Mouse (Mus musculus): Measurements from ENCODE around the gene Srp54c. TPM values are rescaled to one million over a fixed set of nuclear protein-coding genes. Genes with fewer than 3 reads are reported as not detected.
A peak's percentile ranks its signal among the peaks of the same experiment; 100 is the strongest.
"Not testable (repeated sequence)": the region's sequence is repeated elsewhere in the genome, so short reads cannot be mapped to it uniquely, and the experiment has no call there.

Gene Srp54c
- polyA plus RNA-seq, 1 experiment from 2014 or later, result 80.8 TPM

DNA sequence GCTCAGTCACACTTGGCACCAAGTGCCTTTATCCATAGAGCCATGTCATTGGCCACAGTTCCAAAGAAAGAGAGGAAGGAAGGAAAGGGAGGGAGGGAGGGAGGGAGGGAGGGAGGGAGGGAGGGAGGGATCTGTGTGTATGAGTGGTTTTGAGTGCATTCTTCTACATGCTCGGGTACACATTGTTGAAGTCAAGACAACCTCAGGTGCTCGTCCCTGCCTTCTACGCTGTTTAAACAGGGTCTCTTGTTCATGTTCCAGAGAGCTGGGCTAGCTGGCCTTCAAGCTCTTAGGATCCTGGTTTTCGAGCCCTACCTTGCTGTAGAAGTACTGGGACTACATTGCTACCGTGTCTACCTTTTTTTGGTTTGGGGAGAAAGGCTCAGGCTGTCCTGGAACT lies 33.4 kb downstream of the Srp54c start:
- not testable (repeated sequence) for H3K9ac ChIP-seq (replicated peaks; ENCODE audit: low read depth, low read length); H3K27ac ChIP-seq (ENCODE audit: low read length); H3K9me3 ChIP-seq (ENCODE audit: control insufficient read depth, low read length); ATAC-seq; H3K36me3 ChIP-seq (ENCODE audit: control insufficient read depth, insufficient read depth); H3K4me2 ChIP-seq (ENCODE audit: low read length); H3K4me3 ChIP-seq (replicated peaks; ENCODE audit: low read length); H3K4me1 ChIP-seq (replicated peaks; ENCODE audit: control insufficient read depth, insufficient read depth, low read length); H3K27me3 ChIP-seq (replicated peaks; ENCODE audit: control insufficient read depth, insufficient read depth, low read length)
- no CpG with 5 or more reads among the region's 5 CpGs for WGBS

DNA sequence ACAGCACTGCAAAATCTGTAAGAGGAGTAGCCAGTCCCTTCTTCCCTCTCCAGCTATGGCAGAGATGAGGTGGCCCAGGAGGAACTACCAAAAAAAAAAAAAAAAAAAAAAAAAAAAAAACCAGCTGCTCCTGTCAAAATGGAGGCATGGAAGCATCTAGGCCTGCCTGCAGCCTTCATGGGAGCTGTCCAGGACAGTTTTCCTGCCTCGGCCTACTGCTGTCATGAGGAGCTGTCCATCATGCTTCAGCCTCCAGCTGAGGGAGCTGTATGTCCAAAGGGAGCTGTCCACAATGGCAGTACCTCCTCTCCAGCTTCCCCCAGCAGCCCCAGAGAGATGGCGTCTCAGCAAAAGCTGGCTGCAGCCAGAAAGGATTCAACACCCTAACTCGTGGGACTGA lies 42.3 kb downstream of the Srp54c start:
- no peak for ATAC-seq
- Histone ChIP-seq H3K4me1 (replicated peaks; ENCODE audit: control insufficient read depth, insufficient read depth, low read length) (no peaks in the 10 kb centered on the region), H3K4me2 (ENCODE audit: low read length) (no peak overlapping the region), H3K27me3 (replicated peaks; ENCODE audit: control insufficient read depth, insufficient read depth, low read length) (no peaks in the 10 kb centered on the region), H3K36me3 (ENCODE audit: control insufficient read depth, insufficient read depth) (no peaks in the 10 kb centered on the region), H3K4me3 (replicated peaks; ENCODE audit: low read length) (no peak overlapping the region), H3K9me3 (ENCODE audit: control insufficient read depth, low read length) (no peaks in the 10 kb centered on the region), H3K27ac (ENCODE audit: low read length) (no peak overlapping the region), H3K9ac (replicated peaks; ENCODE audit: low read depth, low read length) (no peak overlapping the region)
- 80% methylated on average over 3 of the region's 3 CpGs for WGBS

DNA sequence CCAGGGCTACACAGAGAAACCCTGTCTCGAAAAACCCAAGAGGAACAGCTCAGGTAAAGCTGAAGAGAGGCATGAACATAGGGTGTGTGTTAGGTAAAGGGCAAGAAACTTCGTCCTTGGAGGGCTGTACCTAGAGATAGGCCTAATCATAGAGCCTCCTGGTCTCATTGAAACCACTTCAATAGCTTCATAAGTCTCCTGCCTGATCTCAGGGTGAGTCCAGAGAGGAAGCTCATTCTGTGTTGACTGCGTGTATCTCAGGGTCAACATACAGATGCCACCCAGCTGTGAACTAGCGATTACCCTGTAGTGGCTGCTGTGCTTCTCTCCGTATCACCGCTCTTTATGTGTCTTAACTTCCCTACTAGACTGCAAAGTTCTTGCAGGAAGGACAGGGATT lies 47.6 kb downstream of the Srp54c start:
- not testable (repeated sequence) for ATAC-seq; H3K9ac ChIP-seq (replicated peaks; ENCODE audit: low read depth, low read length); H3K4me3 ChIP-seq (replicated peaks; ENCODE audit: low read length); H3K4me1 ChIP-seq (replicated peaks; ENCODE audit: control insufficient read depth, insufficient read depth, low read length); H3K9me3 ChIP-seq (ENCODE audit: control insufficient read depth, low read length); H3K27ac ChIP-seq (ENCODE audit: low read length); H3K27me3 ChIP-seq (replicated peaks; ENCODE audit: control insufficient read depth, insufficient read depth, low read length); H3K36me3 ChIP-seq (ENCODE audit: control insufficient read depth, insufficient read depth); H3K4me2 ChIP-seq (ENCODE audit: low read length)
- WGBS, result 92% methylated on average over 3 of the region's 6 CpGs

DNA sequence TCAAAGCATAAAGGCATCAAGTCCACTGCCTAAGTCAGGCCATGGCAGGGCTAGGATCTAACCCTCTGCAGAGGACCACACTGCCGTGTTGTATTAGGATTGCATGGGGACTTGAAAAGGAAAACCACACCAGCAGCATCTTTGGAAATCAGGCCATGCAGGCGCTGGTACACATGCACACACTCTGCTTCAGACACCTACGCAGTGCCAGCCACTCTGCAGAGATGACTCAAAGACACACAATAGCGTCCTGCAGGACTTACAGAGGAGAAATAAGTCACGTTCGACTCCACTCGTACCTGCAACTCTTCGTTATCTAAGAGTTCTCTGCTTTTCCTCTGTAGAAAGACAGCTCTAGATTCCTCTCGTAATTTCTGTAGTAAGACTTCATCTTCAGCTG lies 68.1 kb downstream of the Srp54c start:
- WGBS, result 93% methylated on average over 9 of the region's 9 CpGs
- no peak overlapping the region for H3K9ac ChIP-seq (replicated peaks; ENCODE audit: low read depth, low read length)
- no peak overlapping the region for H3K27ac ChIP-seq (ENCODE audit: low read length)
- H3K36me3 ChIP-seq (ENCODE audit: control insufficient read depth, insufficient read depth), result peaks cover 28% of the 10 kb centered on the region
- no peaks in the 10 kb centered on the region for H3K27me3 ChIP-seq (replicated peaks; ENCODE audit: control insufficient read depth, insufficient read depth, low read length)
- peaks cover 25% of the 10 kb centered on the region for H3K4me1 ChIP-seq (replicated peaks; ENCODE audit: control insufficient read depth, insufficient read depth, low read length)
- ATAC-seq, result no peak
- H3K4me3 ChIP-seq (replicated peaks; ENCODE audit: low read length), result no peak overlapping the region
- H3K9me3 ChIP-seq (ENCODE audit: control insufficient read depth, low read length), result no peaks in the 10 kb centered on the region
- no peak overlapping the region for H3K4me2 ChIP-seq (ENCODE audit: low read length)

DNA sequence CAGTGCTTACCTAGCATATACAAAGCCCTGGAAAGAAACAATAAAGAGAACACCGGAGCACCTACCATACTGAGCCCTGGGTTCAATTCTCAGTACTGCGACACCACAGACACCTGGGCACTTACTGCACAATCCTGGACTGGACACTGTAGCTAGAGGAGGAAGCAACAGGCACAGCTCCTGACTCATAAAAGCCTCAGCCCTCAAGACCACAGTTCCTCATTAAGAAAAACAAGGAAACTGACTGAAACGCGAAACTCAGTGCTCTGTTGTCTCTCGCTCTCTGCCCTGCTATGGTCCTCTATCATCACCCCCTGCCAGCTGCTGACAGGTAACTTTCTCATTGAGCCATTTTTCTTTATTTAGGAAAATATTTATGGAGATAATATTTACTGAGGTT lies 69.4 kb downstream of the Srp54c start, which contains the start of gene 1110008L16Rik:
TSS of gene 1110008L16Rik (plus strand) at position 242 of the 400 bp plus-strand sequence.
- H3K9me3 ChIP-seq (ENCODE audit: control insufficient read depth, low read length), result no peaks in the 10 kb centered on the region
- no peak within 1 kb of the TSS for H3K9ac ChIP-seq (replicated peaks; ENCODE audit: low read depth, low read length)
- no peak within 1 kb of the TSS for H3K4me3 ChIP-seq (replicated peaks; ENCODE audit: low read length)
- WGBS, result 89% methylated on average over 5 of the region's 5 CpGs
- H3K4me1 ChIP-seq (replicated peaks; ENCODE audit: control insufficient read depth, insufficient read depth, low read length), result peaks cover 32% of the 10 kb centered on the region
- no peaks in the 10 kb centered on the region for H3K27me3 ChIP-seq (replicated peaks; ENCODE audit: control insufficient read depth, insufficient read depth, low read length)
- no peak for ATAC-seq
- peaks cover 19% of the 10 kb centered on the region; the same call in 1 of the 2 replicates for H3K36me3 ChIP-seq (ENCODE audit: control insufficient read depth, insufficient read depth)
- H3K27ac ChIP-seq (ENCODE audit: low read length), result no peak within 1 kb of the TSS
- H3K4me2 ChIP-seq (ENCODE audit: low read length), result no peak within 1 kb of the TSS

DNA sequence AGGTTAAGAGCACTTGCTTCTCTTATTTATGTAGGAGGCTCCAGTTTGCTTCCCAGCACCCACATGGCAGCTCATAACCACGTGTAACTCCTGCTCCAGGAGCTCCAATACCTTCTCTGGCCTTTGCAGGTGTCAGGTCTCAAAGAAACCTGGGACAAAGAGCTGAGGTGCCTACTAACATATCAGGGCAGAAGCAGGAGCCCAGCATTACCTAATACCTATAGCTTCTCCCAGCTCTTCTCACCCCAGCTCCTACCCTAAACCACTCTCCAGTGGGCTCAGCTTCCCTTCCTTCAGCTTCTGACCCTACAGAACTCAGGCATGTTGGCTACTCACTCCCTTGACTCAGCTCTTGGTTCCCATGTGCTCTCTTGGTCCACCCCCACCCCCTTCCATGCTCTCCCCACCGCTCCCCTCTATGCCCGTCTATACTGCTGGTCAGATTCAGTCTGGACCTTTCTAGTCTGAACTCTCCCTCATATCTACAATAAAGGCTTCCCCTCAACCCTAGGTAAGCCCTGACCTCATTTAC lies 70.9 kb downstream of the Srp54c start:
- Histone ChIP-seq H3K9me3 (ENCODE audit: control insufficient read depth, low read length) (no peaks in the 10 kb centered on the region), H3K27me3 (replicated peaks; ENCODE audit: control insufficient read depth, insufficient read depth, low read length) (no peaks in the 10 kb centered on the region), H3K4me2 (ENCODE audit: low read length) (peak overlapping the region; percentile 79), H3K27ac (ENCODE audit: low read length) (no peak overlapping the region), H3K36me3 (ENCODE audit: control insufficient read depth, insufficient read depth) (peaks cover 13% of the 10 kb centered on the region; the same call in 1 of the 2 replicates), H3K4me3 (replicated peaks; ENCODE audit: low read length) (peak overlapping the region; percentile 65), H3K9ac (replicated peaks; ENCODE audit: low read depth, low read length) (no peak overlapping the region; the same call in 1 of the 2 replicates), H3K4me1 (replicated peaks; ENCODE audit: control insufficient read depth, insufficient read depth, low read length) (peaks cover 34% of the 10 kb centered on the region)
- 87% methylated on average over 3 of the region's 3 CpGs for WGBS
- no peak for ATAC-seq

DNA sequence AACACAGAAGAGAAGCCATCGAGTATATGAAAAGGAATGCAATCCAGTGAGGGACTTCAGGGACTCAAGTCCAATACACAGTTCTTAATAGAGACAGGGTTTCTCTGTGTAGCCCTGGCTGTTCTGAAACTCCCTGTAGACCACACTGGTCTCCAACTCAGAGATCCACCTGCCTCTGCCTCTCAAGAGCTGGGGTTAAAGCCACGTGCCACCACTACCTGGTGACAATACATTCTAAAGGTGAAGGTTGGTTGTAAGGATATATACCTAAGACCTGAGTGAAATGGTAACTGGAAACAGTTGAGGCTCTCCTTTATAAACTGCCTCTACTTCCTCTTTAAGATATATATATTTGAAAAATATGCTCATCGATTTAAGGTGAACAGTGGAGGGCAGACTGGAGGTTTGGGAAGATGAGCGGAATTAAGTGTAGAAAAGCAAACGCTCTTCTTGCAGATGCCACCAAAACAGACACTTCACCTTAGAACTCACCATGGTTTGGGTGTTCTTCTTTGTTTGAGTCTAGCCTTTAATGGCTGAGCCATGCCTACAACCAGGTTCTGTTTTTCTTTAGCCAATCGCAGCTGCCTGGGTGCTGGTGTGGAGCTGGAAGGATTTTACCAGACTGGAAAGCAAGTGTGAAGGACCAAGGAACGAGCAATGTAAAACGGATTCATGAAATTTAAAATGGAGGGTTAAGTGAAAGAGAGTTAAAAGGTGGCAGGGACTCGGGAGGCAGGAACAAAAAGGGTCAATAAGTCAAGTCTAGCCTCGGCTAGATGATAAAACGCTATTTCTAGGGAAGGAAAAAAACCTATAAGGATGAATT lies 71.7 kb downstream of the Srp54c start:
- Histone ChIP-seq H3K9me3 (ENCODE audit: control insufficient read depth, low read length) (peaks cover 2% of the 10 kb centered on the region; the same call in 1 of the 2 replicates), H3K4me1 (replicated peaks; ENCODE audit: control insufficient read depth, insufficient read depth, low read length) (peaks cover 34% of the 10 kb centered on the region), H3K36me3 (ENCODE audit: control insufficient read depth, insufficient read depth) (peaks cover 9% of the 10 kb centered on the region; the same call in 1 of the 2 replicates), H3K9ac (replicated peaks; ENCODE audit: low read depth, low read length) (peak overlapping the region; percentile 71), H3K4me3 (replicated peaks; ENCODE audit: low read length) (peak overlapping the region; percentile 65), H3K4me2 (ENCODE audit: low read length) (peak overlapping the region; percentile 79), H3K27me3 (replicated peaks; ENCODE audit: control insufficient read depth, insufficient read depth, low read length) (no peaks in the 10 kb centered on the region), H3K27ac (ENCODE audit: low read length) (peak overlapping the region; percentile 91)
- WGBS, result 47% methylated on average over 11 of the region's 11 CpGs
- ATAC-seq, result no peak

DNA sequence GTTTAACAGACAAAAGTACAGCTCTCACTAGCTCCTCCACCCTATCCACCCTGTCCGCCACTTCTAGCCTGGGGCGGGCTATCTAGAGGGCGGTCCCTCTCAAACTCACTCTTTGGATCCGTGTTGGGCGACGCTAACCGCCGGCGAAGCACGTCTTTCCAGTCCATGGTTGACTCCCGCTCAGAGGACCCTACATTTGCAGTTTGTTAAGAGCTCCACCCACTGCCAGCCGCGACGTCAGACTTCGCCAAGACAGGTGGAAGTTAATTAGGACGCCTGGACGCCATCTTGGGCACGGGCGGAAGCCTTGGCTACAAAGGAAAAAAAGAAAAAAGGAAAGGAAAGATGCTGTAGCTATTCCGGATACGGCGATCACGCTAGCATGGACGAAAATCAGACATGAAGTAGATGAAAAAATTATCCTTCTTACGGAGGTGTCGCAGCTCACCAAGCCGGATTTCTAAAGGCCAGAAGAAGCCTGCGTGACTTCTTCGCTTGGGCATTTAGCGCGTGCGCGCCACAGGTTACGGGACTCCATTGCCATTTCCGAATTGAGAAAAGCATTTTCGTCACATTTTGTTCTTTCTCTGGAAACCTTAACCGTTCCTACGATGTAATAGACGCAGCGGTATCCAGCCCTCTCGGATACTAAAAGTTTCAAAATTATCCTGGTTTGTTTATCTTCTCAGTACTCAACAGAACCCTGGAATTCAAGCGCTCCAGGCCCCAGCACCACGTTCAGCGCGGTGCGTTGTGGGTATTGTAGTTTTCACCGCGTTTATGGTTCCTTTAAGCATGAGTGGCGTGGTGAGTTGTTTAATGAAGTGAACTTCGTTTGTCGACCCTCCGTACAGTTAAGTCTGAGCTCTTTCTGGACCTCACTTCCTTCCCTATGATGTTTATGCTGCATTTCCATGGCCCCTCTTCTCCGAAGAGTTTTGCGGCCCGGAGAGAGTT lies 72.8 kb downstream of the Srp54c start, which contains the start of gene Ppp2r3c:
TSS of gene Ppp2r3c (minus strand) at position 514 of the 957 bp plus-strand sequence.
- under 1% methylated on average over 55 of the region's 55 CpGs for WGBS
- Histone ChIP-seq H3K9ac (replicated peaks; ENCODE audit: low read depth, low read length) (peak within 1 kb of the TSS; percentile 71), H3K27me3 (replicated peaks; ENCODE audit: control insufficient read depth, insufficient read depth, low read length) (no peaks in the 10 kb centered on the region), H3K27ac (ENCODE audit: low read length) (peak within 1 kb of the TSS; percentile 91), H3K4me3 (replicated peaks; ENCODE audit: low read length) (peak within 1 kb of the TSS; percentile 65), H3K4me2 (ENCODE audit: low read length) (peak within 1 kb of the TSS; percentile 79), H3K4me1 (replicated peaks; ENCODE audit: control insufficient read depth, insufficient read depth, low read length) (peaks cover 39% of the 10 kb centered on the region), H3K9me3 (ENCODE audit: control insufficient read depth, low read length) (peaks cover 2% of the 10 kb centered on the region; the same call in 1 of the 2 replicates), H3K36me3 (ENCODE audit: control insufficient read depth, insufficient read depth) (peaks cover 5% of the 10 kb centered on the region; the same call in 1 of the 2 replicates)
- ATAC-seq, result peak; percentile 95

DNA sequence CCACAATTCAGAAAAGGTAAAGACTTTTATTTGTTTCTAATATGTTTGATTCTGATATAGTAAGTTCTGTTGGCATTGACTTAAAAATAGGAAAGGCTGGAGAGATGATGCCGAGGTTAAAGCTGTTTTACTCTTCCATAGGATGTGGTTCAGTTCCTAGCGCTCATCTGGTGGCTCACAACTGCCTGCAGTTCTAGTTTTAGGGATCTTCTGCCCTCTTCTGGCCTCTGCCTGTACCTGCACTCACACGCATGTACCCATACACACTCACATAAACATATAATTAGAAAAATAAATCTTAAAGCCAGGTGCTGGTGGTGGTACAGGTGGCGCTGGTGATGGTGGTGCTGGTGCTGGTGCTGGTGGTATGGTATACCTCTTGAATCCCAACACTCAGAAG lies 76.4 kb downstream of the Srp54c start:
- peaks cover 2% of the 10 kb centered on the region; the same call in 1 of the 2 replicates for H3K9me3 ChIP-seq (ENCODE audit: control insufficient read depth, low read length)
- no peaks in the 10 kb centered on the region for H3K27me3 ChIP-seq (replicated peaks; ENCODE audit: control insufficient read depth, insufficient read depth, low read length)
- H3K4me1 ChIP-seq (replicated peaks; ENCODE audit: control insufficient read depth, insufficient read depth, low read length), result peaks cover 20% of the 10 kb centered on the region
- no peak overlapping the region for H3K27ac ChIP-seq (ENCODE audit: low read length)
- over 99% methylated on average over 4 of the region's 4 CpGs for WGBS
- H3K4me3 ChIP-seq (replicated peaks; ENCODE audit: low read length), result no peak overlapping the region
- no peaks in the 10 kb centered on the region for H3K36me3 ChIP-seq (ENCODE audit: control insufficient read depth, insufficient read depth)
- H3K9ac ChIP-seq (replicated peaks; ENCODE audit: low read depth, low read length), result no peak overlapping the region
- H3K4me2 ChIP-seq (ENCODE audit: low read length), result no peak overlapping the region
- no peak for ATAC-seq

Measured in forebrain, embryonic 16.5 days (tissue).